Mouse (Mus musculus) lung, adult 2 months (tissue): ENCODE measurements around the gene Barx1. TPM values are rescaled to one million over a fixed set of nuclear protein-coding genes. Genes with fewer than 3 reads are reported as not detected.

ENCODE experiments used
- DNase-seq: peaks from one replicate; pipeline ENCODE4 v3.0.0; 2022
- H3K4me1 ChIP-seq: fragments of 200-500 bp; 2 replicates; pipeline ENCODE4 v1.6.1; 2011; ENCODE audit warnings: low read length; ENCODE audit not compliant: control insufficient read depth, insufficient read depth
- H3K4me3 ChIP-seq: fragments of 200-500 bp; replicated peaks from 2 replicates; pipeline ENCODE3; 2011; ENCODE audit warnings: low read depth, mild to moderate bottlenecking, control low read depth, low read length; ENCODE audit errors: extremely low read depth
- CTCF ChIP-seq: fragments of 200-500 bp; IDR thresholded peaks from 2 replicates; pipeline ENCODE4 v1.5.1; 2011; ENCODE audit warnings: mild to moderate bottlenecking, low read length, control low read depth; ENCODE audit not compliant: insufficient read depth
- POLR2A ChIP-seq: fragments of 200-500 bp; IDR thresholded peaks from 2 replicates; pipeline ENCODE4 v1.6.1; 2011; ENCODE audit warnings: low read depth, mild to moderate bottlenecking, control low read depth, low read length, borderline replicate concordance; ENCODE audit errors: extremely low read depth
- WGBS: fragments of 180-500 bp; shearing (Covaris S2); methylation state at CpG from one replicate; pipeline ENCODE4 v1.1.7; 2018; 5-methylcytosine and 5-hydroxymethylcytosine counted together
- polyA plus RNA-seq: library from polyadenylated mRNA; depleted of rRNA; stranded (reverse); fragments of >200 nt; gene quantifications from 2 replicates; pipeline ENCODE4 v1.2.3, GENCODE M21; 2012

Barx1 gene
- polyA plus RNA-seq, 1 experiment, result 0.21 TPM

DNA sequence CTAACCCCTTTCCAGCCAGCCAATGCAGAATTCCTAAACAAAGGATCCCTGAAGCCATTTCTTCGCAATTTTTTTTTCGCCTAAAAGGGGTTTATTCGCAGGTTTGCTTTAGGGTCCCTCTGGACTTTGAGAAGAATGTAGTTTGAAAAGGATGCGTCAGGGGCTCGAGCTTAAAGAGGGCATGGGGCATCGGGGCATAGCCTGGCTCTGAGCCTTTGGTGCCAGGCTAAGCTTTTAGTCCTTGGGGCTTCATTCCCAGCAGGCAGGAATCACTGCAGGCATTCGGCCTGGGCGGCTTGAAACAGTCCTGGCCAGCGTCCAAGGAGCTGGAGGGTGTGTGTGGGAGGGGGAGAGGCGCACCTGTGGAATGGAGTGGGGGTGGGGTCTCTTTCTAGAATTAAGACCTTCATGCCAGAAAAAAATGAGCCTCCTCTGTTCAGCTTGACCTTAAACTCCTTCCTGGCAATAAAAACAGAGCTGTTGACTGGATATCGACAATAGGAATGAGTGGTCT, 2.5 kb upstream of the Barx1 start:
- Histone ChIP-seq H3K4me1 (no peaks in the 10 kb centered on the region; the same call in 1 of the 2 replicates), H3K4me3 (no peak overlapping the region)
- TF ChIP-seq POLR2A, result no peak
- TF ChIP-seq CTCF, result no peak
- DNase-seq, result no peak
- 7% methylated on average over 11 of the region's 11 CpGs for WGBS

DNA sequence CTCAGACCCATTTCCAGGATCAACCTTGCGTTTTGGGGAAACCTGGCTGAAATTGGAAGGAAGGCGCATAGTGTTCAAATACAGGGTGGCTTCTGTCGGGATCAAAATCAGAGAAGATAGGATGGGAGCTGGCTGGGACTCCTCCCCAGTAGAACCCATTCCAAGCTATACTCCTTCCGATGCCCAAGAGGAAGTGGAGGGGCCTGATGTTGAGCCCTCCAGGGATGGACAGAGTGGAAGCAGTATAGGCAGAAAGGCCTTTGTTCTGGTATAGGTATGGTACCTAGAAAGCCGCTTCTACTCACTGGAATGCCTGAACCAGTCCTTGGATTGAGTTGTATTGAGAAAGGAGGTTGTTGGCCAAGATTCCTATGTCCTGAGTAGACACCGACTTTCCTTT, 2.1 kb upstream of the Barx1 start:
- DNase-seq, result no peak
- Histone ChIP-seq H3K4me3 (no peak overlapping the region), H3K4me1 (no peaks in the 10 kb centered on the region; the same call in 1 of the 2 replicates)
- TF ChIP-seq CTCF, result no peak
- TF ChIP-seq POLR2A, result no peak
- 25% methylated on average over 6 of the region's 6 CpGs for WGBS

- H3K4me3 ChIP-seq, result no peak overlapping the region
- no peak for TF ChIP-seq CTCF
- TF ChIP-seq POLR2A, result no peak
- 7% methylated on average over 1 of the region's 1 CpGs for WGBS
Measured at GRCm38 (mm10) chr13:48661561-48661960, 1.2 kb upstream of the Barx1 start.

DNA sequence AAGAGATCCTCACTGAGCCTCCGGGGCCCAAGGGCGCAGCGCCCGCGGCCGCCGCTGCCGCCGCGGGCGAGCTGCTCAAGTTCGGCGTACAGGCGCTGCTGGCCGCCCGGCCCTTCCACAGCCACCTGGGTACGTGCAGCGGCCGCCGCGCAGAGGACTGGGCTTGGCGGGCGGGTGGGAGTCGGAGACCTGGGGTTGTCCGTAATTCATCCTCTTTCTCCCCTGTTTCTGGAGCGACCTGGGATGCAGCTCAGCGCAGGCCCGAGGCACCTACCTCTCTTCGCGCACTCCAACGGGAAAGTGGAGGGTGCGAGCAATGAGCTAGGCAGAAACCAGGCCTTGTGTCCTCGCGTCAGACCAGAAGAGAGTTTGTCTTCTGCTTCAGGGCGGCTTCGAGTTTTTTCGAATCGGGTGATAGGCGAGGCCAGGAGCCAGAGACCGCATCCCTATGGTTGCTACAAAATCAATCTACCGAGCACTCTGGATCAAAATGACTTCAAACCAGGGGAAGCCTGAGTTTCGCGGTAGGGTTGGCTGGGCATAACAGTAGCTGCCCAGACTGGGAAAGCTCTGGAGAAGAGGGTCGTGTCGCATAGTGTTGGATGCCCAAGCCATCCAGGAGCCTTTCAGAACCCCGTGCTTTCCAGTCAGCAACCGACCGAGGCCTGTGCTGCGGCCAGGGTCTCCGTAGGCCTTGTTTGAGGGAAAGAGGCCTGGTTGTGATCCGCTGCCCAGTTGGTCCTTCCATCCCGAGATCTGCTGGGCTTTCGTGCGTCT, 601 bp downstream of the Barx1 start:
- TF ChIP-seq CTCF, result no peak
- no peak for TF ChIP-seq POLR2A
- H3K4me3 ChIP-seq, result no peak overlapping the region
- no peak for DNase-seq
- no peaks in the 10 kb centered on the region; the same call in 1 of the 2 replicates for H3K4me1 ChIP-seq
- WGBS, result 13% methylated on average over 54 of the region's 54 CpGs

More at GRCm38 (mm10) chr13:48661561-48661960, 1.2 kb upstream of the Barx1 start:
- DNase-seq, result no peak
- no peaks in the 10 kb centered on the region; the same call in 1 of the 2 replicates for H3K4me1 ChIP-seq

- no peak for DNase-seq
- Histone ChIP-seq H3K4me3 (no peak overlapping the region), H3K4me1 (peaks cover 2% of the 10 kb centered on the region)
- TF ChIP-seq POLR2A, result no peak
- TF ChIP-seq CTCF, result no peak
- 38% methylated on average over 7 of the region's 7 CpGs for WGBS
Measured at GRCm38 (mm10) chr13:48663988-48664339, 1.2 kb downstream of the Barx1 start.

GRCm38 (mm10) chr13:48664916-48665655, 2.3 kb downstream of the Barx1 start:
- 6% methylated on average over 39 of the region's 39 CpGs for WGBS
- Histone ChIP-seq H3K4me3 (no peak overlapping the region), H3K4me1 (peaks cover 5% of the 10 kb centered on the region)
- DNase-seq, result no peak
- no peak for TF ChIP-seq CTCF
- no peak for TF ChIP-seq POLR2A

GRCm38 (mm10) chr13:48665656-48666597, 3.1 kb downstream of the Barx1 start:
- 5% methylated on average over 58 of the region's 58 CpGs for WGBS
- Histone ChIP-seq H3K4me3 (no peak overlapping the region), H3K4me1 (peaks cover 5% of the 10 kb centered on the region)
- TF ChIP-seq CTCF (no peak), POLR2A (no peak)
- no peak for DNase-seq

GRCm38 (mm10) chr13:48667461-48667860, 4.7 kb downstream of the Barx1 start:
- Histone ChIP-seq H3K4me3 (no peak overlapping the region), H3K4me1 (peaks cover 5% of the 10 kb centered on the region)
- WGBS, result 23% methylated on average over 4 of the region's 4 CpGs
- TF ChIP-seq POLR2A, result no peak
- no peak for TF ChIP-seq CTCF
- DNase-seq, result no peak
